Comparison of ENCODE assay signal across 22 mouse cellular contexts in the genomic region with DNA sequence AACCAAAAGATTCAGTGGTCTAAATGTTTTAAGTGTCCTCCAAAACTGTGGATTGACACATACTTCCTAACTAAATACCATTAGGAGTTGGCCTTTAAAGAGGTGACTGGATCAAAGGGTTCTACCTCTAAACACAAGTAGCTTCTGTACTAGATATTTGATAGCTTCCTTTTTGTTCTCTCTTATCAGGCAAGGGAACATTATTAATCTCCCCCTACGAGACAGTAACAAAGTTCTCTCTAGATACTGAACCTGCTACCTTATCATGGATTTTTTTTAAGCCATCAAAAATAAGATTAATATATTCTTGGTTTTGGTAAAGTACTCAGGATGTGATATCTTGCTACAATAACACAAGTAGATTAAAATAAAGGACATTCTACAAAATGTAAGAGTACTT. TPM values are rescaled to one million over a fixed set of nuclear protein-coding genes. Genes with fewer than 3 reads are reported as not detected.
A peak's percentile ranks its signal among the peaks of the same experiment; 100 is the strongest.
DNase-seq lines count a peak whose midpoint lies in the region; ATAC-seq and TF ChIP-seq lines count a peak whose summit lies in the region.
"Had no signal": no experiment of that assay in that cellular context is flagged by ENCODE, and none has a peak within 500 bp of the region (broad histone marks: within the 10 kb centered on the region; RNA-seq: fewer than 3 reads in every experiment).

No protein-coding gene starts in this region.

- TF ChIP-seq CTCF in CH12.LX (conservative IDR thresholded peaks at IDR 0.05 in 1 of 2, IDR thresholded peaks at IDR 0.05 in 1 of 2; ENCODE audit: low read depth in 2 of 2, low read length in 2 of 2) (no peak), MEL (IDR thresholded peaks at IDR 0.05 in 2 of 3, conservative IDR thresholded peaks at IDR 0.05 in 1 of 3; ENCODE audit: control insufficient read depth in 1 of 3, insufficient read depth in 1 of 3, low read depth in 2 of 3, low read length in 3 of 3, poor library complexity in 1 of 3, severe bottlenecking in 1 of 3) (no peak)

- H3K9ac ChIP-seq in liver, embryonic 13.5 days = peak overlapping the region; percentile 10; the same call in 1 of the 2 replicates
- H3K9ac ChIP-seq in CH12.LX (ENCODE audit: insufficient read depth, low read depth) (peak overlapping the region; percentile 8; the same call in 1 of the 2 replicates), MEL (ENCODE audit: control insufficient read depth, low read depth, low read length, poor library complexity, severe bottlenecking) (0 out of 2 replicates have a peak overlapping the region, but pooled peaks have one; percentile 16)
- H3K9ac ChIP-seq: embryonic facial prominence, embryonic 13.5 days; embryonic facial prominence, embryonic 15.5 days; forebrain, embryonic 12.5 days had no signal

- in situ Hi-C loops in CH12.LX (cut with MboI; ENCODE audit: low pct_ligation_motif_present, low pct_unique_long_range_greater_than_20kb, low sequenced_read_pairs) = no loop called here

- DNase-seq in liver, embryonic 13.5 days = no peak
- DNase-seq in liver (no peak), CH12.LX (ENCODE audit: extremely low read depth) (no peak), MEL (ENCODE audit: low read depth, low spot score) (no peak)
- DNase-seq: adrenal gland, adult 2 months; adrenal gland, postnatal 10 days; adrenal gland, postnatal 25 days; cerebellum, adult 11 months; cerebellum, adult 18-20 months; cerebellum, adult 8-10 months; cerebellum, adult 9-11 months; cerebellum, postnatal 36 days; embryo, embryonic 11 days had no signal

- peaks cover 70% of the 10 kb centered on the region for H3K79me2 ChIP-seq in CH12.LX (replicated peaks; ENCODE audit: control insufficient read depth, extremely low read depth, insufficient read depth, poor library complexity, severe bottlenecking)
- H3K79me2 ChIP-seq in MEL (ENCODE audit: control insufficient read depth, insufficient read depth, low read length, poor library complexity) = peaks cover 70% of the 10 kb centered on the region

- H3K4me1 ChIP-seq in liver, embryonic 13.5 days (replicated peaks) = peaks cover 52% of the 10 kb centered on the region
- peaks cover 0 to 52% of the 10 kb centered on the region in 2 experiments; a peak in 2 of 4 replicates for H3K4me1 ChIP-seq in CH12.LX (ENCODE audit: control insufficient read depth in 1 of 2, insufficient read depth in 2 of 2)
- H3K4me1 ChIP-seq in MEL (ENCODE audit: control insufficient read depth in 1 of 2, insufficient read depth in 2 of 2, low read length in 2 of 2) = peaks cover 19 to 34% of the 10 kb centered on the region in 2 experiments

- TF ChIP-seq EP300 in CH12.LX (IDR thresholded peaks at IDR 0.05; ENCODE audit: low read length) (no peak), MEL (IDR thresholded peaks at IDR 0.05; ENCODE audit: low read depth in 1 of 2, low read length in 2 of 2) (peak; percentile 50 to 59; a peak in 3 of 4 replicates)

- no peak for ATAC-seq in liver, embryonic 13.5 days (ENCODE audit: low read depth)
- no peak for ATAC-seq in inflammation-experienced regulatory T-cells, adult 6 months
- ATAC-seq: forebrain, embryonic 14.5 days; forebrain, embryonic 16.5 days had no signal

- H3K36me3 ChIP-seq in liver, embryonic 13.5 days = peaks cover 43% of the 10 kb centered on the region
- H3K36me3 ChIP-seq in CH12.LX (replicated peaks in 1 of 2; ENCODE audit: control insufficient read depth in 1 of 2, insufficient read depth in 1 of 2, low read length in 1 of 2) (peaks cover 5 to 50% of the 10 kb centered on the region in 2 experiments), MEL (ENCODE audit: control insufficient read depth in 1 of 2, insufficient read depth in 2 of 2, low read length in 2 of 2) (peaks cover 68 to 70% of the 10 kb centered on the region in 2 experiments)

- TF ChIP-seq RAD21 in CH12.LX (IDR thresholded peaks at IDR 0.05; ENCODE audit: low read depth, low read length) (no peak), MEL (IDR thresholded peaks at IDR 0.05; ENCODE audit: low read depth, low read length) (no peak)

- dilution Hi-C loops in CH12.LX (cut with MboI; ENCODE audit: extremely low pct_ligation_motif_present, extremely low pct_unique_long_range_greater_than_20kb, low sequenced_read_pairs) = no loop called here

- H3K27ac ChIP-seq in liver, embryonic 13.5 days = no peak overlapping the region
- H3K27ac ChIP-seq in CH12.LX (ENCODE audit: insufficient read depth, low read depth) (no peak overlapping the region), MEL (ENCODE audit: control insufficient read depth, low read depth, low read length) (no peak overlapping the region)
- H3K27ac ChIP-seq: embryonic facial prominence, embryonic 13.5 days; embryonic facial prominence, embryonic 15.5 days; forebrain, embryonic 10.5 days; forebrain, embryonic 12.5 days had no signal

- 22% methylated on average over 1 of the region's 1 CpGs for WGBS in liver, embryonic 13.5 days (ENCODE audit: insufficient replicate concordance)

- no peaks in the 10 kb centered on the region for H3K27me3 ChIP-seq in liver, embryonic 13.5 days
- H3K27me3 ChIP-seq in CH12.LX (replicated peaks) = no peaks in the 10 kb centered on the region
- no peaks in the 10 kb centered on the region for H3K27me3 ChIP-seq in MEL (ENCODE audit: control insufficient read depth in 1 of 2, insufficient read depth in 2 of 2, low read length in 2 of 2)
- H3K27me3 ChIP-seq: embryonic facial prominence, embryonic 13.5 days; embryonic facial prominence, embryonic 15.5 days; forebrain, embryonic 12.5 days had no signal

- H3K4me3 ChIP-seq in liver, embryonic 13.5 days (replicated peaks) = no peak overlapping the region
- H3K4me3 ChIP-seq in CH12.LX (replicated peaks in 1 of 3; ENCODE audit: low read depth in 2 of 3, low read length in 2 of 3, poor library complexity in 1 of 3) (no peak overlapping the region), MEL (ENCODE audit: control insufficient read depth in 1 of 2, insufficient read depth in 1 of 2, low read depth in 2 of 2, low read length in 2 of 2) (no peak overlapping the region)
- H3K4me3 ChIP-seq: embryonic facial prominence, embryonic 13.5 days; embryonic facial prominence, embryonic 15.5 days; erythroblast, embryonic 14.5 days; forebrain, embryonic 10.5 days; forebrain, embryonic 12.5 days had no signal

- no peak overlapping the region for H3K4me2 ChIP-seq in liver, embryonic 13.5 days
- H3K4me2 ChIP-seq in CH12.LX (ENCODE audit: insufficient read depth, low read depth, poor library complexity, severe bottlenecking) = 0 out of 2 replicates have a peak overlapping the region, but pooled peaks have one; percentile 29
- H3K4me2 ChIP-seq: embryonic facial prominence, embryonic 13.5 days; embryonic facial prominence, embryonic 15.5 days; forebrain, embryonic 12.5 days had no signal

- H3K9me3 ChIP-seq in liver, embryonic 13.5 days (replicated peaks) = no peaks in the 10 kb centered on the region
- no peaks in the 10 kb centered on the region for H3K9me3 ChIP-seq in CH12.LX (replicated peaks; ENCODE audit: low read length)
- H3K9me3 ChIP-seq in MEL (replicated peaks; ENCODE audit: insufficient read depth, low read length) = no peaks in the 10 kb centered on the region
- H3K9me3 ChIP-seq: embryonic facial prominence, embryonic 13.5 days; embryonic facial prominence, embryonic 15.5 days; forebrain, embryonic 10.5 days; forebrain, embryonic 12.5 days; G1E had no signal

- TF ChIP-seq POLR2A in CH12.LX (IDR thresholded peaks at IDR 0.05; ENCODE audit: low read depth, low read length) (no peak), MEL (IDR thresholded peaks at IDR 0.05; ENCODE audit: control insufficient read depth in 1 of 2, insufficient read depth in 1 of 2, low read depth in 1 of 2, low read length in 2 of 2, poor library complexity in 1 of 2) (no peak)

TF ChIP-seq in CH12.LX, 34 proteins besides CTCF, POLR2A, EP300 and RAD21 (continues in another document):
- no peak for TF ChIP-seq MAZ (IDR thresholded peaks at IDR 0.05; ENCODE audit: low read depth, low read length)
- TF ChIP-seq SIN3A (IDR thresholded peaks at IDR 0.05; ENCODE audit: low read length) = no peak
- no peak for TF ChIP-seq KAT2A (IDR thresholded peaks at IDR 0.05; ENCODE audit: insufficient replicate concordance, low read length)
- TF ChIP-seq NRF1 (IDR thresholded peaks at IDR 0.05; ENCODE audit: low read depth, low read length) = no peak

TF ChIP-seq in MEL, 35 proteins besides CTCF, POLR2A, EP300 and RAD21 (continues in another document):
- TF ChIP-seq ZNF384 (IDR thresholded peaks at IDR 0.05; ENCODE audit: low read depth, low read length) = peak; percentile 83
- no peak for TF ChIP-seq UBTF (IDR thresholded peaks at IDR 0.05; ENCODE audit: borderline replicate concordance, insufficient read depth, low read depth, low read length)
- TF ChIP-seq ELF1 (IDR thresholded peaks at IDR 0.05; ENCODE audit: low read depth, low read length) = no peak
- TF ChIP-seq TBP (IDR thresholded peaks at IDR 0.05; ENCODE audit: low read depth, low read length) = no peak

RNA-seq across cellular contexts. Expression of gene Eif3a, which starts 5.7 kb away (rescaled TPM):
- 109 and 129 TPM in 2 replicates for polyA plus RNA-seq in liver, embryonic 13.5 days (2015; fragmentation: Nextera tagmentation; extraction: Ambion mirVana)
- total RNA-seq in CH12.LX (2012; rRNA removed) = 213 and 240 TPM in 2 replicates
- 120 and 128 TPM in 2 replicates for total RNA-seq in CH12.LX (2014; rRNA removed)
- 372 and 420 TPM in 2 replicates for polyA plus RNA-seq in CH12.LX (2012; ENCODE audit: insufficient read length, low read depth)
- 331 and 352 TPM in 2 replicates for total RNA-seq in MEL (2012; rRNA removed)
- 100 to 1,000 TPM; 424 to 914 TPM for polyA plus RNA-seq in MEL (2012; ENCODE audit: insufficient read depth in 1 of 2, insufficient read length in 2 of 2, low read depth in 1 of 2, low replicate concordance in 2 of 2, missing spikeins in 1 of 2)
- polyA plus RNA-seq in inflammation-experienced regulatory T-cells, adult 6 months (2017; shearing (Covaris generic)) = 100 to 1,000 TPM; 117 to 136 (median 120) TPM

RNA-seq across cellular contexts. Expression of gene Fam45a, which starts 26.7 kb away (rescaled TPM):
- 21.9 and 26.8 TPM in 2 replicates for polyA plus RNA-seq in liver, embryonic 13.5 days (2015; fragmentation: Nextera tagmentation; extraction: Ambion mirVana)
- 16.2 TPM in 2 replicates for total RNA-seq in CH12.LX (2012; rRNA removed)
- total RNA-seq in CH12.LX (2014; rRNA removed) = 24.4 and 29.8 TPM in 2 replicates
- 27.3 and 35.2 TPM in 2 replicates for polyA plus RNA-seq in CH12.LX (2012; ENCODE audit: insufficient read length, low read depth)
- 12.1 and 13.0 TPM in 2 replicates for total RNA-seq in MEL (2012; rRNA removed)
- 10 to 100 TPM in 1 of 2 experiments, not detected in 1; 20.4 TPM for polyA plus RNA-seq in MEL (2012; ENCODE audit: insufficient read depth in 1 of 2, insufficient read length in 2 of 2, low read depth in 1 of 2, low replicate concordance in 2 of 2, missing spikeins in 1 of 2)
- polyA plus RNA-seq in inflammation-experienced regulatory T-cells, adult 6 months (2017; shearing (Covaris generic)) = 10 to 100 TPM; 55.3 to 62.1 (median 61.5) TPM

RNA-seq across cellular contexts. Expression of gene Nanos1, which starts 28.9 kb away (rescaled TPM):
- polyA plus RNA-seq in liver, embryonic 13.5 days (2015; fragmentation: Nextera tagmentation; extraction: Ambion mirVana) = 0.91 and 1.1 TPM in 2 replicates
- total RNA-seq in CH12.LX (2012; rRNA removed) (1.3 and 1.7 TPM in 2 replicates), CH12.LX (2014; rRNA removed) (3.1 and 3.2 TPM in 2 replicates), MEL (2012; rRNA removed) (3.8 and 4.5 TPM in 2 replicates)
- polyA plus RNA-seq in CH12.LX (2012; ENCODE audit: insufficient read length, low read depth) (0.91 and 1.2 TPM in 2 replicates), MEL (2012; ENCODE audit: insufficient read depth in 1 of 2, insufficient read length in 2 of 2, low read depth in 1 of 2, low replicate concordance in 2 of 2, missing spikeins in 1 of 2) (1 to 10 TPM in 1 of 2 experiments, not detected in 1; 4.6 TPM)
- polyA plus RNA-seq in inflammation-experienced regulatory T-cells, adult 6 months (2017; shearing (Covaris generic)) = 1 to 10 TPM; 1.5 to 3.0 (median 2.4) TPM
